Mouse (Mus musculus): ENCODE data around the gene Plekho2. TPM values are rescaled to one million over a fixed set of nuclear protein-coding genes. Genes with fewer than 3 reads are reported as not detected.

Plekho2 gene
- polyA plus RNA-seq (2012; rRNA removed): 67.0 and 72.5 TPM in 2 replicates

DNA sequence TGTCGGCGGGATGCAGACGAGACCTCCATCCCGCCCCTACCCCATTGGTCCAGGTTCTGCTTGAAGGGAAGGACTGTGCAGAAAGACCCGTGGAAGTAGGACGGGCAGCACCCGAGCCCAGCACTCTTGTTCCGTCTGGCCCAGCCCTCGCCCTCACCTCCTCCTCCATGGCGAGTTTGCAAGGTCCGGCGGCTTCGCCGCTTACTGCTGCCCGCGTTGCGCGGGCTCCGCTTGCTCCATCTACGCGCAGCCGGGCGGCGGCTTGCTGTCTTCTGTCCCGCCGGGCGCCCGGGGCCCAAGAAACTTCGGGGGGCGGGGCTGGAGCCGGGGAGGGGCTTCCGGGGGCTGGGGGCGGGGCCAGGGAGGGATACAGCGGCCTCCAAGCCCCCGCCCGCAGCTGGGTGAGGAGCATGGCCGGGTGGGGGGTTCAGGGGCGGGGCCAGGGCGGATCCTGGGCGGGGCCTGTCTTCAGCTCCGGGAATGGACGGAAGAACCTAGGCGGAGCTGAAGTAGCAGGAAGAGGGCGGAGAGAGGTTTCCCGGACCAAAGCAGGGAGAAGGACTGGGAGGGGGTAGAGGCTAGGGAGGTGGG lies at the start of gene Plekho2:
Gene Plekho2, minus strand, starts transcription at position 260 of the 591 bp plus-strand sequence.
- Histone ChIP-seq H3K27me3 (ENCODE audit: control insufficient read depth, insufficient read depth, low read length) (no peaks in the 10 kb centered on the region), H3K36me3 (ENCODE audit: control insufficient read depth, insufficient read depth, low read length) (no peaks in the 10 kb centered on the region), H3K4me3 (ENCODE audit: control insufficient read depth, low read depth, low read length) (peak within 1 kb of the TSS; percentile 94), H3K4me1 (ENCODE audit: control insufficient read depth, insufficient read depth, low read length) (peaks cover 16% of the 10 kb centered on the region), H3K27ac (ENCODE audit: control insufficient read depth, insufficient read depth, low read depth, low read length) (peak within 1 kb of the TSS; percentile 47)
- TF ChIP-seq POLR2A (IDR thresholded peaks at IDR 0.05; ENCODE audit: control insufficient read depth, low read depth, low read length): peak; percentile 83
- TF ChIP-seq CTCF (IDR thresholded peaks at IDR 0.05; ENCODE audit: control insufficient read depth, insufficient read depth, insufficient replicate concordance, low read depth, low read length): no peak

DNA sequence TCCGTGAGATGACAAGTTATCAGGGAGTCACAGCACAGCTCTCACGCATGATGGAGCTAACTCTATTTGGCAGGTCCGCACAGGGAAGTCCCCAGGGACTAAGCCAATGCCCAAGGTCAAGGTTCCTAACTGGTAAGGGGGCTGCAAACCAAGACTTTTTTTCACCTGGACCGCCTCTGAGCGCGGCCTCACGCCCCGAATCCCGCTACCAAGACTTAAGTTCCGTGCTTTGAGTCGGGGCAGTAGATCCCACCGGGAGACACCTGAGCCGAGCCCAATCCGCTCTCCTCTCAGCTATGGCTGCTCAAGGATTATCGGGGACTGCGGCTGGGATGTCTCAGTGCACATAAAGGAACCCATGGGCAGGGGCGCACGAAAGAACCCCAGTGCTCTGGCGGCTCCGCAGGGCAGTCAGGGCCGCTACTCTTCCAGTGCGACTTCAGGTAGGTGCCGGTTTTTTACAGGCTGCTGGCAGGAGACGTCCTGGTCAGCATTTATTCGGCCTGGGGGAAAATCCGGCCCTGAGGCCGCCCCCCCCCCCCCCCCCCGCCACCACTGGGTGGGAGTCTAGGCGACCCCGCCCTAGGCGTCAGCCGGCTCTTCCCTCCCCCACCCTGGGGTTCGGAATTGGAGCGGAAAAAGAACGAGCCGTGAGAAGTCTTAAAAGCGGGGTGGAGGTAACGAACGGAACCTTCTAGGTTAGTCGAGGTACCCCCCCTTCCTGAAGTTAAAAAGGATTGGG lies 49.4 kb upstream of the Plekho2 start, which contains the start of gene Rbpms2:
Gene Rbpms2, plus strand, starts transcription at position 624 of the 742 bp plus-strand sequence.
- Histone ChIP-seq H3K4me3 (ENCODE audit: control insufficient read depth, low read depth, low read length) (peak within 1 kb of the TSS; percentile 91), H3K4me1 (ENCODE audit: control insufficient read depth, insufficient read depth, low read length) (peaks cover 16% of the 10 kb centered on the region), H3K27ac (ENCODE audit: control insufficient read depth, insufficient read depth, low read depth, low read length) (peak within 1 kb of the TSS; percentile 65), H3K27me3 (ENCODE audit: control insufficient read depth, insufficient read depth, low read length) (peaks cover 2% of the 10 kb centered on the region; the same call in 1 of the 2 replicates), H3K36me3 (ENCODE audit: control insufficient read depth, insufficient read depth, low read length) (no peaks in the 10 kb centered on the region)
- TF ChIP-seq POLR2A (IDR thresholded peaks at IDR 0.05; ENCODE audit: control insufficient read depth, low read depth, low read length) (no peak), CTCF (IDR thresholded peaks at IDR 0.05; ENCODE audit: control insufficient read depth, insufficient read depth, insufficient replicate concordance, low read depth, low read length) (no peak)

DNA sequence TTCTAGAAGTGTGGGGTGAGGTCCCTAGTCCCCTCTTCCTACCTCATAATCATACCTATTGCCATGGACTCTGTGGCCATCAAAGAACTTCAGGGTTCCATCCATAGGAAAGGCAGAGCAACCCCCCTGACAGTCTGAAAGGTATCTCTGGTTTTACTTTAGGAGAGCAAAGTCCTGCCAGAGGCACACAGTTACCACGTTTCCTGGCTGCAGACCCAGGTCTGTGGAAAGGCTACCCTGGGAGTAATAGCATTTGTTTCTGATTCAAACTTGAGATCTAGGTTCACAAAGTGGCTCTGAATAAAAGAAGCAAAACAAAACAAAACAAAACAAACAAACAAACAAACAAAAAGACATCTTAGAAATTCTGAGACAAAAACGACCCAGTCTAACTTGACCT lies 44.4 kb upstream of the Plekho2 start:
- H3K4me3 ChIP-seq (ENCODE audit: control insufficient read depth, low read depth, low read length): no peak overlapping the region
- no peaks in the 10 kb centered on the region for H3K36me3 ChIP-seq (ENCODE audit: control insufficient read depth, insufficient read depth, low read length)
- TF ChIP-seq CTCF (IDR thresholded peaks at IDR 0.05; ENCODE audit: control insufficient read depth, insufficient read depth, insufficient replicate concordance, low read depth, low read length) (no peak), POLR2A (IDR thresholded peaks at IDR 0.05; ENCODE audit: control insufficient read depth, low read depth, low read length) (no peak)
- peaks cover 6% of the 10 kb centered on the region for H3K4me1 ChIP-seq (ENCODE audit: control insufficient read depth, insufficient read depth, low read length)
- peaks cover 2% of the 10 kb centered on the region; the same call in 1 of the 2 replicates for H3K27me3 ChIP-seq (ENCODE audit: control insufficient read depth, insufficient read depth, low read length)
- no peak overlapping the region for H3K27ac ChIP-seq (ENCODE audit: control insufficient read depth, insufficient read depth, low read depth, low read length)

DNA sequence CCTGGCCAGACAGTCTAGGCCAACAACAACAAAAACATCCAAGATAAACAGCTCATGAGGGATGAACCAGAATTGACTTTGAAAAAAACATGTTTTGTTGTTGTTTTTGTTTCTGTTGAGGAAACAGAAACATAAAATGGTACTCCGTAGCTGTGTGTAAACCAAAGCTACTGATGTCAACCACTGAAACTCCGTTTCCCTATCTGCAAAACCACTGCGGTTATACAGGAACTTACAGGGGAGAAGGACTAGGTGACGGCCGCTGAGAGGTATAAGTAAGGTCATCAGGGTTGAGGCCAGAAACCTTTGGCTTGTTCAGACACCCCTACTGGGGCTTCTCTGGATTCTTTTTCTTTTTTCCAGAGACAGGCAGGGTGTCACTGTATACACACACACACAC lies 43.0 kb upstream of the Plekho2 start:
- H3K27me3 ChIP-seq (ENCODE audit: control insufficient read depth, insufficient read depth, low read length): no peaks in the 10 kb centered on the region
- no peak overlapping the region for H3K27ac ChIP-seq (ENCODE audit: control insufficient read depth, insufficient read depth, low read depth, low read length)
- TF ChIP-seq CTCF (IDR thresholded peaks at IDR 0.05; ENCODE audit: control insufficient read depth, insufficient read depth, insufficient replicate concordance, low read depth, low read length) (no peak), POLR2A (IDR thresholded peaks at IDR 0.05; ENCODE audit: control insufficient read depth, low read depth, low read length) (no peak)
- H3K36me3 ChIP-seq (ENCODE audit: control insufficient read depth, insufficient read depth, low read length): no peaks in the 10 kb centered on the region
- no peak overlapping the region for H3K4me3 ChIP-seq (ENCODE audit: control insufficient read depth, low read depth, low read length)
- H3K4me1 ChIP-seq (ENCODE audit: control insufficient read depth, insufficient read depth, low read length): no peaks in the 10 kb centered on the region

DNA sequence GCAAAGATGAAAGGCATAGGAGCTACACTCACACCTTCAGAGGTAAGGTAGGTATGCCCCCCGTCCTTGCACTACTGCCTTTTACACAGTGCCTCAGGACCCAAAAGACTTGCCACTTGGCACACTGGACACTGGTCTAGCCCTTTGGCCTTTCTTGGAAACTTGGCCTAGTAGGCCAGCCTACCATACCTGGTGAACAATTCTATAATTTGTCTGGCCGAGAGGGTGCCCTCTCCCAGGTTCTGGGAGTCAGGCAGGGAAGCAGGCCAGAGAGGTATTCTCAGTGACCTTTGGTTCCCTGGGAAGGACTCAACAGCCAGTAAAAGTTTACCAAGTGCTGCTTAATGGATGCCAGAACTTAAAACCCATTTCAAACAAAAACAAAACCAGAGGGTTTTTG lies 41.8 kb upstream of the Plekho2 start:
- Histone ChIP-seq H3K27me3 (ENCODE audit: control insufficient read depth, insufficient read depth, low read length) (no peaks in the 10 kb centered on the region), H3K4me1 (ENCODE audit: control insufficient read depth, insufficient read depth, low read length) (no peaks in the 10 kb centered on the region), H3K4me3 (ENCODE audit: control insufficient read depth, low read depth, low read length) (no peak overlapping the region), H3K27ac (ENCODE audit: control insufficient read depth, insufficient read depth, low read depth, low read length) (no peak overlapping the region), H3K36me3 (ENCODE audit: control insufficient read depth, insufficient read depth, low read length) (no peaks in the 10 kb centered on the region)
- TF ChIP-seq CTCF (IDR thresholded peaks at IDR 0.05; ENCODE audit: control insufficient read depth, insufficient read depth, insufficient replicate concordance, low read depth, low read length): no peak

DNA sequence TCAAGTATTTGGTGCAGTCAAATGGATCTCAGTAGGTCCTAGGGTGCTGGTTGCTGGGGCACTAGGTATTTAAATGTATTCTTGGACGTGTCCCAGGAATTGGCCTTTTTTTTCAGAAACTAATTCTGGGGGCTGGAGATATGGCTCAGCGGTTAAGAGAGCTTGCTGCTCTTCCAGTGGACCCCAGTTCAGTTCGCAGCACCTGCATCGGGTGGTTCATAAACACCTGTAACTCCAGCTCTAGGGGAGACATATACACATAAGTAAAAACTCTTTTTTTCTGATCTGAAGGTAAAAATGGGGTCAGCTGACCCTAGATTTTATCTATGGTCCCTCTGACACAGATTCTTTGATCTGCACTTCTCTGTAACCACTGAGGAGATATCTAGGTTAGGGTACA lies 41.4 kb upstream of the Plekho2 start:
- no peaks in the 10 kb centered on the region for H3K27me3 ChIP-seq (ENCODE audit: control insufficient read depth, insufficient read depth, low read length)
- H3K4me3 ChIP-seq (ENCODE audit: control insufficient read depth, low read depth, low read length): no peak overlapping the region
- H3K27ac ChIP-seq (ENCODE audit: control insufficient read depth, insufficient read depth, low read depth, low read length): no peak overlapping the region
- H3K36me3 ChIP-seq (ENCODE audit: control insufficient read depth, insufficient read depth, low read length): no peaks in the 10 kb centered on the region
- no peaks in the 10 kb centered on the region for H3K4me1 ChIP-seq (ENCODE audit: control insufficient read depth, insufficient read depth, low read length)
- TF ChIP-seq CTCF (IDR thresholded peaks at IDR 0.05; ENCODE audit: control insufficient read depth, insufficient read depth, insufficient replicate concordance, low read depth, low read length): no peak
- no peak for TF ChIP-seq POLR2A (IDR thresholded peaks at IDR 0.05; ENCODE audit: control insufficient read depth, low read depth, low read length)

DNA sequence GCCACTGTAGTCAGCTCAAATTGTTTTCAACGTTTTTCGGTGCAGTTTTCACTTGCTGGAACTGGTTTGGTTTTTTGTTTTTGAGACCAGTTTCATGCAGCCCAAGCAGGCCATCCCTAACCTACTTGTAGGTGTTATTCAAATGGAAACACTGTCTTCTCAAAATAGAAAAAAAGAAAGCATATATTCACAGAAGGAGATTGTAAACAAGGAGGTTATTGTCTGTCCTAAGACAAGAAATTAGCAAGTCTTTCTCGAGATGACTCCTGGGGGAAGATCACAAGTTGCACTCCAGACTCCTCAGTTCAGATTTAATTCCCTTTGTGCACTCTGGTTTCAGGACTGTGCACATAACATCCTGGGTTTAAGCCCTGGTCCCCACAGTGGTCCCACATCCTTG lies 39.5 kb upstream of the Plekho2 start:
- Histone ChIP-seq H3K4me1 (ENCODE audit: control insufficient read depth, insufficient read depth, low read length) (no peaks in the 10 kb centered on the region), H3K36me3 (ENCODE audit: control insufficient read depth, insufficient read depth, low read length) (no peaks in the 10 kb centered on the region), H3K27me3 (ENCODE audit: control insufficient read depth, insufficient read depth, low read length) (no peaks in the 10 kb centered on the region), H3K4me3 (ENCODE audit: control insufficient read depth, low read depth, low read length) (no peak overlapping the region), H3K27ac (ENCODE audit: control insufficient read depth, insufficient read depth, low read depth, low read length) (no peak overlapping the region)
- TF ChIP-seq CTCF (IDR thresholded peaks at IDR 0.05; ENCODE audit: control insufficient read depth, insufficient read depth, insufficient replicate concordance, low read depth, low read length) (no peak), POLR2A (IDR thresholded peaks at IDR 0.05; ENCODE audit: control insufficient read depth, low read depth, low read length) (no peak)

Data from testis, adult 2 months (tissue).